Comparison of ENCODE assay signal across 17 mouse cellular contexts in genomic region chr1:42783072-42783672, GRCm38 (mm10).
"Had no signal": no experiment of that assay in that cellular context is flagged by ENCODE, and none has a peak within 500 bp of the region (broad histone marks: within the 10 kb centered on the region; RNA-seq: fewer than 3 reads in every experiment).

No protein-coding gene starts in this region.

- H3K4me1 ChIP-seq: intestine, embryonic 15.5 days; liver, embryonic 15.5 days; stomach, embryonic 15.5 days had no signal

- H3K27me3 ChIP-seq: intestine, embryonic 15.5 days; kidney, embryonic 15.5 days; liver, embryonic 15.5 days; neural tube, embryonic 15.5 days; stomach, embryonic 15.5 days had no signal

- H3K9ac ChIP-seq: intestine, embryonic 15.5 days; kidney, embryonic 15.5 days; liver, embryonic 15.5 days; neural tube, embryonic 15.5 days; stomach, embryonic 15.5 days had no signal

- H3K4me3 ChIP-seq: intestine, embryonic 15.5 days; kidney, embryonic 15.5 days; left cerebral cortex, adult 2 months; limb, embryonic 10.5 days; liver, embryonic 15.5 days; myocyte; neural tube, embryonic 15.5 days; stomach, embryonic 15.5 days had no signal

- H3K9me3 ChIP-seq: intestine, embryonic 15.5 days; kidney, embryonic 15.5 days; limb, embryonic 10.5 days; liver, embryonic 15.5 days; neural tube, embryonic 15.5 days; stomach, embryonic 15.5 days had no signal

- DNase-seq: kidney, adult 2 months; kidney, postnatal 25 days; lung, adult 2 months; lung, postnatal 36 days; right cerebral cortex, postnatal 14 days; thymus, adult 2 months; thymus, postnatal 36 days had no signal

- ATAC-seq: intestine, embryonic 15.5 days; lung, postnatal 0 days had no signal

- H3K4me2 ChIP-seq: intestine, embryonic 15.5 days; kidney, embryonic 15.5 days; liver, embryonic 11.5 days; liver, embryonic 15.5 days; neural tube, embryonic 15.5 days; stomach, embryonic 15.5 days had no signal

- H3K36me3 ChIP-seq: intestine, embryonic 15.5 days; kidney, embryonic 15.5 days; limb, embryonic 10.5 days; liver, embryonic 15.5 days; neural tube, embryonic 15.5 days; stomach, embryonic 15.5 days had no signal

- H3K27ac ChIP-seq: intestine, embryonic 15.5 days; kidney, embryonic 15.5 days; left cerebral cortex, adult 2 months; limb, embryonic 10.5 days; liver, embryonic 15.5 days; neural tube, embryonic 15.5 days; stomach, embryonic 15.5 days had no signal
